Mouse (Mus musculus) cerebellum, adult 18-20 months (tissue): ENCODE results near the gene Tmc5.
A peak's percentile ranks its signal among the peaks of the same experiment; 100 is the strongest.

Source experiments
- DNase-seq, 2 experiments: peaks; one replicate each; pipeline ENCODE4 v3.0.0; 2021

Tmc5 gene

GRCm38 (mm10) chr7:118597201-118597600 is at the start of gene Tmc5:
TSS of gene Tmc5 (plus strand) at chr7:118597297.
- no peak for DNase-seq

DNA sequence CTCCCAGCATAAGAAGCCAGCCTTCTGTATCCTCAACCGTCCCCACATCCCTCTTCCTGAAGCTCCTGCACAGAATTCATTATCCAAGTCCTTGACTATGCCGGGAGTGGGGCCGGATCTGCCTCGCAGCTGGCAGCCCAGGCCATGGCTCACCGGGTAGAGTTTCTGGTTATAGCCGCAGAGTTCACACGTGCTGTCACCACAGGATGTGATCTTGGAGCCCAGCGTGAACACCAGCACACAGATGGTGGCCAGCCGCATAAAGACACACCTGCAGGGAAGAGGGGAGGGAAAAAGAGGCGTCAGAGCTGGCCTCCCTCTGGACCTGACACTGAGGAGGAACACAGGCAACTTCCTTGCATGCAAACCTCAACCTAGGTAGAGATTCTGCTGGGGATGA is 49.6 kb upstream of the Tmc5 start:
- DNase-seq: no peak

DNA sequence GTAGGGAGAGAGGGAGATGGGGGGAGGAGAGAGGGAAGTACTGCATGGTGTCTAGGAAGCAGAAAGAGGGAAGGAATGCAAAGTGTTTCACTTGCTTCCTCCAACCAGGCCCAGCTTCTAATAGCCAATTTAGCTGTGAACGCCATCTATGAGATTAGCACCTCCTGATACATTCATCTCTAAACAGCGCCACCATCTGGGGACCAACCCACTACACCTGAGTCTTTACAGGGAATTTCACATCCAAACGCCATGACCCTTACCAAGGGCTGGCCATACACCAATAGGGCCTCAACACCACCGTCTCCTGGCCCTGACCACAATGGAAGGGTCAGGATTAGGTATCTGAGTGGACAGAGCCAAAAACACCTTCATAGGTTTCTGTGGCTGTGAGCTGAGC is 43.2 kb upstream of the Tmc5 start:
- no peak for DNase-seq

DNA sequence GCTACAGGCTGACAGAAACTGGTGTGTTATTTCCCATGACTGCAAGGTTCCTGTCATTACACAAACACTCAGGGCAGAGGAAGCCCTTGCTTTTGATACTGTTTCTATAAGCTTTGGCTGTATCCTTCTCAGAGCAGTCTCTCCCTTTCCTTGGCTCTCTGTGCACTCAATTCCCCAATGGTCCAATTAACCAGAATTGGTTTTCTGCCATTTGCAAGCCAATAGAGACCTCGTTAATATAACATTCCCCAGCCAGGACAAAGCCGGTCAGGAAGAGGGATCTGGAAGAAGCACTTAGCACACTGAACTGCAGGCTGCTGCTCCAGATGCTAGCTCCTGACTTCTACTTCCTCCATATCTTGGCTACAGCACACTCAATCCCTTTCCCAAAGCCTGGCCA is 42.8 kb upstream of the Tmc5 start:
- DNase-seq: no peak

DNA sequence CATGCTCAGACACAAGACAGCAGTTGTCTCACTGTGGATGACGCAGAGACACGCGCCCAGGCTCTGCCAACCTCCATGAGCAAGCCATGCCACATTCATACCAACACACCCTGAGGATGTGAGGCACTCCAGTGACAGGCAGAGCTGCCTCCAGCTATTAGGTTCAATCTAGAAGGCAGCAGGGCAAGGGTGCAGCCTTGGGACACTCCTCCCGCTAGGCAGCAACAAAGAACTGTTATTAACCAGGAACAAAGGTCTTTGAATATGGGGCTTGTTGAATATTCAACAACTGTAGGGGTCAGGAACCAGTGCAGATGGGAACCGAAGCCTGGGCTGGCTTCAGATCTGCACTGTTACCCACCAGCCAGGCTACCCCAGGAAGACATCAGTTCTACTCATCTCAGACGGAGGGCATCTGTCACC is 28.0 kb upstream of the Tmc5 start:
- DNase-seq: no peak

GRCm38 (mm10) chr7:118571350-118571749 is 25.7 kb upstream of the Tmc5 start:
- DNase-seq: no peak

DNA sequence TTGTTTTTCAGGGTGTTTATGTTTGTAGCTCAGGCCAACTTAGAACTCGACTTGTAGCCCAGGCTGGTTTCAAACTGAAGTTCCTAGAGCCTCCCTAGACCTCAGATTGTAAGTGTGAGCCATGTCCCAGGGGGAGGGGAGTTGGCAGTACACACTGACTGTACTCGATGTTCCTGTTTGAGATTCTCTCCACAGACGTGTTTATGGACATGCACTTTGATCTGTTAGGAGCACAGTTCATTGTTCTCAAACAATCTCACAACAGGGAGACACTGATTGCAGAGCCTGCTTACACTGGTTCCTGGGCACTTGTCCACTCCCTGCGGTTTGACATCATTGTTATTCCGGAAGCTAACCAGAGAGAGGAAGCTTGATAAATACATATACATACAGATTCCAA is 25.1 kb upstream of the Tmc5 start:
- no peak for DNase-seq

- no peak for DNase-seq
Observed at GRCm38 (mm10) chr7:118578269-118578668, 18.8 kb upstream of the Tmc5 start.

DNA sequence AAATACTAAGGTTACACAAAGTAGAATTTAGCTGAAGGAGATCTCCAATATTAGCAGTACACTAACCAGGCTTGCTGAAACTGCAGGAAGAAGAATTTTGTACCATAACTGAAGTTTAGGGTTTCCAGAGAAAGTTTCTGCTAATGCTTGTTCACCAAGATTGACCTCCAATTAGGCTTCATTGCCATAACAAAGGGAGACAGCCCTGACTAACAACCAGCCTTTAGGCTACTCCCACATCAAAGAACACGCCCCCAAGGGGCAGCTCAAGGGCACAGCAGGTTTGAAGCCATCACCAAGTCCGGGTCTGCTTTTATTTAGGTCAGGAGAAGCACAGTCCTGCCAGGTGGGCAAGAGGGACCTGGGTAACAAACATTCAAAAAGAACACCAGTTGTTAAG is 17.2 kb upstream of the Tmc5 start:
- DNase-seq: no peak

- no peak for DNase-seq
Observed at GRCm38 (mm10) chr7:118583821-118584220, 13.3 kb upstream of the Tmc5 start.

GRCm38 (mm10) chr7:118584257-118584907 is 12.7 kb upstream of the Tmc5 start, which contains the start of gene Tmc7:
TSS of gene Tmc7 (minus strand) at chr7:118584736.
- peak; percentile 87 to 89 for DNase-seq

DNA sequence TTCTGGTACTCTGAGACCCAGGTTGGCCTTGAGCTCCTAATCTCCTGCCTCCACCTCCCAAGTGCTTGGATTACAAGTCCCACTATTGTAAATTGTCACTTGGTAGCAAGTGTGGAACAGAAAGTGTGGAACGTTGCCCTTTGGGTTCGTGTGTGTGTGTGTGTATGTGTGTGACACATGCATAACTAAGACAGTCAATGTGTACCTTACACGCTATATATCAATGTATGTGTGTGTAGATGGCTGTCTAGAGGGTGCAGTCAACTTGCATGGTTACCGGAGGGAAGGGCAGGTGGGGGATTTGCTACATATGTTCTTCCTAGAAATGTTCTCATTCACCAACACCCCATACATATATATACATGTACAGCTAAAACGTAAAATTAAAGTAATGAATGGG is 12.2 kb upstream of the Tmc5 start:
- DNase-seq: no peak

GRCm38 (mm10) chr7:118585856-118586255 is 11.2 kb upstream of the Tmc5 start:
- DNase-seq: peak; percentile 80 to 90

DNA sequence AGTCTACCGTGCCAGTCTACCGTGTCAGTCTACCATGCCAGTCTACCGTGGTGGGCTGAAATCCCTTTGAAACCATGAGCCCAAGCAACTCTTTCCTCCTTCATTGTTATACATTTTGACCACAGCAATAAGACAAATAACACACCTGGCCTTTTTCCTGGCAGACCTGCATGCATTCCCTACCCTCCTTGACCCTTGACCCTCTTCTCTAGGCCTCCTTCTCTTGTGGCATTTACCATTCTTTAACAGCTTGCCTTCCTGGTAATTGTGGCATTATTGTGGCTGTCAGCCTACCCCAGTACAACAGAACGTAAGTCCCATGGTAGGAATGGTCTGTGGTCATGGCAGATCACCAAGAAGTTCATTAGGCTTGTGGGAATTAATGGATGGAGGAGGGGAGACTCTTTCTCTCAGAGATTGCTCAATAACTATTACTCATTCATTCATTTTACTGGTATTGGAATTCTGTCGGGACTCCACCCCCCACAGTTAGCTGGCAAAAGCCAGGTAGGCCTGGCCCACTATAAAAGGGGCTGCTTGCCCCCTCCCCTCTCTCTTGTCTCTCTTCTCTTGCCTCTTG is 6.3 kb upstream of the Tmc5 start:
- no peak for DNase-seq

DNA sequence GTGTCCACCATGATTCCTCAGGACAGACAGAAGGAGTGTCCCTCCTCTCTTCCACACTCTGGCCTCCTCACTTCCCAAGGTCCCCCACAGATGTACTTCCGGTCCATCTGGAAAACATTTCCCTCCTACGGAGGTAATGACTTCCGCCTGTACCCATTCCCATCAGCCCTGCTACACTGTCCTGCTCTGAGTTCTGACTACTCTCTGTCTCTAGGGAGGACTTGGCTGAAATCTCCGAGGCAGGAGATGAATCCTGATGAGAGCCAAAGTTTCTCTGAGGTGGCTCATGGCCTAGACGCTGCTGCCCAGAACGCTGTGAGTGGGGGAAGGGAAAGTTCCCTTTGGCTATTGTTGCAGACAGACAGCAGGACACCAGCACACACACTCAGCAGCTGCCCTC is 5.0 kb upstream of the Tmc5 start:
- DNase-seq: no peak

DNA sequence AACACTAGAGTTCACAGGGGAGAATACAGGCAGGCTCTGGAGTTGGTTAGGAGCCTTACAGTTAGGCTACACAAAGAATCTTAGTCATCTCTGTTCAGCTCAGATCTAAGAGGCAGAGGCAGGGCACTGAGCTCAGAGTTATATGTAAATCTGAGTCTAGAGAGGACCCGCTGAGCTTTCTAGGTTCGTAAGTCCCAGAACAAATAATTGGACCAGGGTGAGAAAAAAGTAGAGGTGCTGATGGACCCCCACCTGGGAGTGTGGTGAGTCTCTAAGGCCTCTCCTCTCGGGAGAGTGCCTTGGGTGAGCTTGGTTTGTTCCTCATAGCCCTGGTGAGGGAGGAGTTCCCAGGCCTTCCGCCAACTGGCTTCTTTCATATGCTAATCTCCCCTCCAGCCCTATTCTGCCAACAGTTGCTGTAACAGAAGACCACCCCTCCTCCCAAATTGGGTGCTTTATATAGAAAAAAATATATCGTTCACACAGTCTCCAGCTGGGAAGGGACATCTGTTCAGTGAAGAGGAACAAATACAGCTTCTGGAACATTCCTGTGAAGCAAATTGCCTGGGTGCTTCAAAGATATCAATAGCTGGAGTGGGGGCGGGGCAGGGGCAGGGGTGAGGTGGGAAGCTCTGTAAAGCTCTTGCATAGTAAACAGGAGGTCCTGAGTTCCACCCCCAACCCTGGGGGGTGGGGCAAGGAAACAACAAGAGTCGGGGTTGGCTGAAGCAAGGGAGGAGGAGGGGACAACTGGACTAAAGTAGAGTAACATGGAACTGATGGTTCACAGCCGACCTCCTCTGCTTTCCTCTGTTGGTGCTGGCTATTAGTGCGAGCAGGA is 3.3 kb upstream of the Tmc5 start:
- peak; percentile 25 to 27 for DNase-seq

GRCm38 (mm10) chr7:118594611-118595010 is 2.5 kb upstream of the Tmc5 start:
- no peak for DNase-seq

GRCm38 (mm10) chr7:118595228-118595627 is 1.9 kb upstream of the Tmc5 start:
- DNase-seq: peak; percentile 94

- no peak for DNase-seq
Observed at GRCm38 (mm10) chr7:118596271-118596670, 826 bp upstream of the Tmc5 start.

GRCm38 (mm10) chr7:118599954-118600631 is 3.0 kb downstream of the Tmc5 start:
- DNase-seq: no peak

DNA sequence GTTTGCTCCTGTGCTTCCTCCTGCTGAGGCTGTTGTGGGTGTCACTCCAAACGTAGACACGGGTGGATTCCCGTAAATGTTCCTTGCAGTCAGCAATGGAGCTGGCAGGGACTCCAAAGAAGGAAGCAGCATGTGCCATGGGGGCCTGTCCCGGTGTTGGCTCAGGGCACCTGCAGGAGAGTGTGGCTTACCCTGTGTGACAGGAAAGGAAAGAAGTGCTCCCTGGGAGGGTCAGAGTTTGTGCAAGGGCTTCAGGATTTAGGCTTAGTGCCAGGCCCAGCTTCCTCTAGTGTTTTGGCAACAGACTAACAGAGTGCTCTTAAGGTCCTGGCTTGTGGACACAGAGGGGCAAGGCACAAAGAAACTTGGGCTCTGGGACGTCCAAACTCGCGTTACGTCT is 7.7 kb downstream of the Tmc5 start:
- DNase-seq: no peak

- no peak for DNase-seq
Observed at GRCm38 (mm10) chr7:118609815-118610214, 12.7 kb downstream of the Tmc5 start.

- no peak for DNase-seq
Observed at GRCm38 (mm10) chr7:118610721-118611120, 13.6 kb downstream of the Tmc5 start.
